Mouse (Mus musculus): ENCODE data around the gene Polr3f. TPM values are rescaled to one million over a fixed set of nuclear protein-coding genes. Genes with fewer than 3 reads are reported as not detected.
A peak's percentile ranks its signal among the peaks of the same experiment; 100 is the strongest.

The Polr3f gene
- polyA plus RNA-seq, 1 experiment, result 7.4 TPM

DNA sequence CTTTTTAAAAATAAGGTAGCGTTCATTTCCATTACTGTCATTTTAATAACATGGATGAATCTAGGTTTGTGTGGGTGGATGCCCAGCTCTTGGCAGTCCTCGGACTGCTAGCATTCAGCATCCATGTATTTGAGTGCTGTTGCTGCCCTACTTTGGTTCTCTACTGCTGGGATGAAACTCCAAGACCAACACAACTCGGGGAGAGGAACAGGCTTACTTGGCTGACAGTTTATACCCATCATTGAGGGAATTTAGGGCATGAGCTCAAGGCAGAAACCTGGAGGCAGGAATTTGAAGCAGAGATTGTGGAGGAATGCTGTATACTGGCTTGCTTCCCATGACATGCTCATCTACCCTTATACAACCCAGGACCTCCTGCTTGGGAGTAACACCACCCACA lies 12.9 kb upstream of the Polr3f start:
- TF ChIP-seq POLR2A (IDR thresholded peaks at IDR 0.05; ENCODE audit: control insufficient read depth, low read depth, low read length), result no peak
- no peak for TF ChIP-seq CTCF (IDR thresholded peaks at IDR 0.05; ENCODE audit: control insufficient read depth, insufficient read depth, insufficient replicate concordance, low read depth, low read length)
- no peaks in the 10 kb centered on the region for H3K27me3 ChIP-seq (ENCODE audit: control insufficient read depth, insufficient read depth, low read length)

DNA sequence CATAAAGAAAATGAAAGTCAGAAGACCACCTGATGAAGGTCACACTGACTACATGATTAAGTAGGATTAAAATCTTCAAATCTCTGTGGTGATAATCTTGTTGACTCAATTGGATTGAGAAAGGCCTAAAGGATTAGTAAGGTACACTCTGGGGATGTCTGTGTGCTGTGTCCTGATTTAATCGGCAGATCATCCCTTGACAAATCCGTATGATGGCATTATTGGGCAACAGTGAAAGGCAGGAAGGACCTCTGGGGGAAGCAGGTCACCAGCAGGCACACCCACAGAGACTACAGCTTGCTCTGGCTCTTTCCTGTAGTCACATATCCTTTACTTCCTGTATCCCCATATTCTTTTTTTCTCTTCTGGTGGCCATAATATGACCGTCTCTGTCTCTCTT lies 7.7 kb upstream of the Polr3f start:
- H3K36me3 ChIP-seq (ENCODE audit: control insufficient read depth, insufficient read depth, low read length), result no peaks in the 10 kb centered on the region
- H3K27me3 ChIP-seq (ENCODE audit: control insufficient read depth, insufficient read depth, low read length), result no peaks in the 10 kb centered on the region
- TF ChIP-seq POLR2A (IDR thresholded peaks at IDR 0.05; ENCODE audit: control insufficient read depth, low read depth, low read length) (no peak), CTCF (IDR thresholded peaks at IDR 0.05; ENCODE audit: control insufficient read depth, insufficient read depth, insufficient replicate concordance, low read depth, low read length) (no peak)
- H3K27ac ChIP-seq (ENCODE audit: control insufficient read depth, insufficient read depth, low read depth, low read length), result no peak overlapping the region
- H3K4me1 ChIP-seq (ENCODE audit: control insufficient read depth, insufficient read depth, low read length), result no peaks in the 10 kb centered on the region
- H3K4me3 ChIP-seq (ENCODE audit: control insufficient read depth, low read depth, low read length), result no peak overlapping the region

More for the DNA sequence above, 12.9 kb upstream of the Polr3f start:
- Histone ChIP-seq H3K27ac (ENCODE audit: control insufficient read depth, insufficient read depth, low read depth, low read length) (no peak overlapping the region), H3K4me1 (ENCODE audit: control insufficient read depth, insufficient read depth, low read length) (no peaks in the 10 kb centered on the region), H3K36me3 (ENCODE audit: control insufficient read depth, insufficient read depth, low read length) (no peaks in the 10 kb centered on the region), H3K4me3 (ENCODE audit: control insufficient read depth, low read depth, low read length) (no peak overlapping the region)

DNA sequence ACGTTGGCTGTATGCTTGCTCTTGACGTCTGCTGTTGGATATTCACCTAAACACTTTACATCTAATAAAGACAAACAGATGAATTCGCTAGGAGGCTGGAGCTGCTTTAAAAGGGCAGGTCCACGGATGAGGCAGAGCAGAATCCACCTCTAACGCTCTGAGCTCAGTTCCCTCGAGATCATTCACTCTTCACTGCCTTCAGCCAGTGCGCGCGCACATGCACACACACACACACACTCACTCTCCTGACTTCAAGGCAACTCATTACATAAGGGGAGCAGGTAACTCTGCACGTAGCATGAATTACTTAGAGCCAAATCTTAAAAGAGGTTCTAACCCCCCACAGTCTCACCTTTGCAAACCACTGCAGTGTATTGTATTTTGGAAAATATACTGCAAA lies 1.7 kb upstream of the Polr3f start:
- TF ChIP-seq POLR2A (IDR thresholded peaks at IDR 0.05; ENCODE audit: control insufficient read depth, low read depth, low read length) (no peak), CTCF (IDR thresholded peaks at IDR 0.05; ENCODE audit: control insufficient read depth, insufficient read depth, insufficient replicate concordance, low read depth, low read length) (no peak)
- peaks cover 4% of the 10 kb centered on the region for H3K4me1 ChIP-seq (ENCODE audit: control insufficient read depth, insufficient read depth, low read length)
- H3K27ac ChIP-seq (ENCODE audit: control insufficient read depth, insufficient read depth, low read depth, low read length), result no peak overlapping the region
- no peaks in the 10 kb centered on the region for H3K27me3 ChIP-seq (ENCODE audit: control insufficient read depth, insufficient read depth, low read length)
- H3K4me3 ChIP-seq (ENCODE audit: control insufficient read depth, low read depth, low read length), result peak overlapping the region; percentile 79
- H3K36me3 ChIP-seq (ENCODE audit: control insufficient read depth, insufficient read depth, low read length), result no peaks in the 10 kb centered on the region

DNA sequence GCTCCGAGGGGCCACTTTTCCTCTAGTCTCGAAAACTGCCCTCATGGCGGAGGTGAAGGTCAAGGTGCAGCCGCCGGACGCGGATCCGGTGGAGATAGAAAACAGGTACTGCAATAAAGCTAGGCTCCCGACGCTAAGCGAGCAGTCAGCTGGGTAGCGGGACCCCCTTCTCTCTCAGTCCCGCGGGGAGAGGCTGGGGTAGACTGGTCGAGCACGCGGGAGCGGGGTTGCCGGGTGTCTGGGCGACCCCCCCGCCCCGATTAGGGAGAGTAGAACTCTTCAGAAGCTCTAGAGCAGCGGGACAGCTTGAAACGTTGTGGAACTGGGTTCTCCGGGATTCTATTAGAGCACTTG lies 280 bp downstream of the Polr3f start:
- Histone ChIP-seq H3K4me3 (ENCODE audit: control insufficient read depth, low read depth, low read length) (peak overlapping the region; percentile 85), H3K27me3 (ENCODE audit: control insufficient read depth, insufficient read depth, low read length) (no peaks in the 10 kb centered on the region), H3K27ac (ENCODE audit: control insufficient read depth, insufficient read depth, low read depth, low read length) (peak overlapping the region; percentile 71), H3K36me3 (ENCODE audit: control insufficient read depth, insufficient read depth, low read length) (no peaks in the 10 kb centered on the region), H3K4me1 (ENCODE audit: control insufficient read depth, insufficient read depth, low read length) (peaks cover 4% of the 10 kb centered on the region)
- no peak for TF ChIP-seq CTCF (IDR thresholded peaks at IDR 0.05; ENCODE audit: control insufficient read depth, insufficient read depth, insufficient replicate concordance, low read depth, low read length)
- TF ChIP-seq POLR2A (IDR thresholded peaks at IDR 0.05; ENCODE audit: control insufficient read depth, low read depth, low read length), result no peak

DNA sequence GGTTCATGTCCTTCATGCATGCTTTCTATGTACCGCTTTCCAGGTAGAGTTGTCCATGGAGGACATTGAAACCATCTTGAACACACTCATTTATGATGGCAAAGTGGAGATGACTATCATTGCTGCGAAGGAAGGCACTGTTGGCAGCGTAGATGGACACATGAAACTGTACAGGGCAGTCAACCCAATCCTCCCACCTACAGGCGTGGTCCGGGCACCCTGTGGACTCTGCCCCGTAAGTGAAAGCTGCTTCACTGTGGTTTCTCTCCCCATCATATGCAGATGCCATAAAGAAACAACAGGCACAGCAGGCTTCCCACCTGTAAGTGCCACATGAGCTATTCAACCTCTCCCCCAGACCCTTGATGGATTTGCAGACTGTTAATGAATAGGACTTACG lies 9.6 kb downstream of the Polr3f start:
- Histone ChIP-seq H3K36me3 (ENCODE audit: control insufficient read depth, insufficient read depth, low read length) (no peaks in the 10 kb centered on the region), H3K27ac (ENCODE audit: control insufficient read depth, insufficient read depth, low read depth, low read length) (no peak overlapping the region), H3K4me3 (ENCODE audit: control insufficient read depth, low read depth, low read length) (no peak overlapping the region), H3K4me1 (ENCODE audit: control insufficient read depth, insufficient read depth, low read length) (no peaks in the 10 kb centered on the region), H3K27me3 (ENCODE audit: control insufficient read depth, insufficient read depth, low read length) (no peaks in the 10 kb centered on the region)
- TF ChIP-seq POLR2A (IDR thresholded peaks at IDR 0.05; ENCODE audit: control insufficient read depth, low read depth, low read length) (no peak), CTCF (IDR thresholded peaks at IDR 0.05; ENCODE audit: control insufficient read depth, insufficient read depth, insufficient replicate concordance, low read depth, low read length) (no peak)

DNA sequence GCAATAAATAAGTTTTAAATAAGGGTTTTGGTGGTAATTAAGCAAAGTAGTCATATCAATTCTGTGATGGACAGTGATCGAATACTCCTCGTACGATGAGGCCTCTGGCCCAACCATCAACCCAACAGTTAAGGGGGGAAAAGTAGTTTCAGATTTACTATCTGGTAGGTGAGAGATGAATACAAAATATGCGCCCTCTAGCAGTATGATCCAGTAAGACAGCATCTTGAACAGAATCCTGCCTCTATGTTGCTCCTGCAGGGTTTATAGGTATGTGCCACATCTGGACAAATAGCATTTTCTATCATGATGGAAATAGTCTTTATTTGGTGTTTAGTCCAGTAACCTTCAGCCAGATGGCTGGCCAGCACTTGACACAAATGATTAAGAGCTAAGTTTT lies 13.7 kb downstream of the Polr3f start:
- Histone ChIP-seq H3K4me1 (ENCODE audit: control insufficient read depth, insufficient read depth, low read length) (no peaks in the 10 kb centered on the region), H3K36me3 (ENCODE audit: control insufficient read depth, insufficient read depth, low read length) (no peaks in the 10 kb centered on the region), H3K27ac (ENCODE audit: control insufficient read depth, insufficient read depth, low read depth, low read length) (no peak overlapping the region), H3K4me3 (ENCODE audit: control insufficient read depth, low read depth, low read length) (no peak overlapping the region), H3K27me3 (ENCODE audit: control insufficient read depth, insufficient read depth, low read length) (no peaks in the 10 kb centered on the region)
- TF ChIP-seq CTCF (IDR thresholded peaks at IDR 0.05; ENCODE audit: control insufficient read depth, insufficient read depth, insufficient replicate concordance, low read depth, low read length) (no peak), POLR2A (IDR thresholded peaks at IDR 0.05; ENCODE audit: control insufficient read depth, low read depth, low read length) (no peak)

DNA sequence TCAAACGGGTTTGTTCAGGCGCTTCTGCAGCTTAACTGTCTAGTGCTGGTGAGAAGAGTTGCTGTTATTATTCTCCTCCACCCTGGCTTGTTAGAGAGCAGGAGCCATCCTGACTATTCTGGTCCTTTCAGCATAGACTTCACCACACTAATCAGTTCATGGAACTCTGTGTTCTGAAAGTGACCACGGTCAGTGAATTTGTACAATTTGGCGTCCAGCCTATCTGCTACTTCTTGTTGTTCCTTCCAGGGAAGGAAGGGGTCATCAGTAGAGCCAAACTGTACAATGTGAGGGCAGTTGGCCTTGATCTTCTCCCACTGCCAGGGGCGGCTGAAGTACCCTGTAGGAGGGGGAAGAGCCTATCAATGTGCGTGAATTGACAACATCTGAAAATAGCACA lies 16.2 kb downstream of the Polr3f start:
- Histone ChIP-seq H3K27ac (ENCODE audit: control insufficient read depth, insufficient read depth, low read depth, low read length) (no peak overlapping the region), H3K4me3 (ENCODE audit: control insufficient read depth, low read depth, low read length) (no peak overlapping the region), H3K4me1 (ENCODE audit: control insufficient read depth, insufficient read depth, low read length) (no peaks in the 10 kb centered on the region), H3K27me3 (ENCODE audit: control insufficient read depth, insufficient read depth, low read length) (no peaks in the 10 kb centered on the region), H3K36me3 (ENCODE audit: control insufficient read depth, insufficient read depth, low read length) (no peaks in the 10 kb centered on the region)
- no peak for TF ChIP-seq POLR2A (IDR thresholded peaks at IDR 0.05; ENCODE audit: control insufficient read depth, low read depth, low read length)

DNA sequence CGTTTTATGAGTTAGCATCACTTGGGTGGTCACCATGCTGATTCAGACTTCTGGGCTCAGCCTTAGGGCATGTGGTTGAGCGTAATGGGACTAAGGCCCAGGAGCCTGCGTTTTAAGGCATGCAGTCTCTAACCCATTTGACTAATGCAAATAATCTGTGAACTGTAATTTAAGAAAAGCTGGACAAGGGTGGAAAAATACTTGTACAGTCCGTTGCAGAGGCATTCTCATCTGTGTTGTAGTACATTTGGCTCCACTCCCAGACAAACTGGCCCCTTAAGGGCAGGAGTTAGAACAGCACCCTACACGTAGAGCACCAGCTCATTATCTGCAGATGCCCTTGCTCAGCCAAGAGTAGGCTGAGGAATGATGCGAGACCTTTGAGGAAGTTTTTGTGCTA lies 17.1 kb downstream of the Polr3f start:
- Histone ChIP-seq H3K27me3 (ENCODE audit: control insufficient read depth, insufficient read depth, low read length) (no peaks in the 10 kb centered on the region), H3K27ac (ENCODE audit: control insufficient read depth, insufficient read depth, low read depth, low read length) (no peak overlapping the region), H3K4me3 (ENCODE audit: control insufficient read depth, low read depth, low read length) (no peak overlapping the region), H3K4me1 (ENCODE audit: control insufficient read depth, insufficient read depth, low read length) (no peaks in the 10 kb centered on the region), H3K36me3 (ENCODE audit: control insufficient read depth, insufficient read depth, low read length) (no peaks in the 10 kb centered on the region)
- TF ChIP-seq CTCF (IDR thresholded peaks at IDR 0.05; ENCODE audit: control insufficient read depth, insufficient read depth, insufficient replicate concordance, low read depth, low read length), result no peak
- TF ChIP-seq POLR2A (IDR thresholded peaks at IDR 0.05; ENCODE audit: control insufficient read depth, low read depth, low read length), result no peak

All from testis, adult 2 months (tissue).